25 mouse cellular contexts compared by ENCODE assay signal in genomic region chr12:71150167-71150566, GRCm38 (mm10). TPM values are rescaled to one million over a fixed set of nuclear protein-coding genes. Genes with fewer than 3 reads are reported as not detected.
DNase-seq lines count a peak whose midpoint lies in the region; ATAC-seq and TF ChIP-seq lines count a peak whose summit lies in the region.
"Had no signal": no experiment of that assay in that cellular context is flagged by ENCODE, and none has a peak within 500 bp of the region (broad histone marks: within the 10 kb centered on the region; RNA-seq: fewer than 3 reads in every experiment).

No protein-coding gene starts in this region.

- no peak overlapping the region for H3K4me3 ChIP-seq in MEL (ENCODE audit: control insufficient read depth in 1 of 2, insufficient read depth in 1 of 2, low read depth in 2 of 2, low read length in 2 of 2)
- H3K4me3 ChIP-seq in liver, embryonic 13.5 days (replicated peaks), result no peak overlapping the region
- H3K4me3 ChIP-seq in liver, postnatal 0 days (ENCODE audit: low read depth, low read length), result no peak overlapping the region
- H3K4me3 ChIP-seq: embryonic facial prominence, embryonic 10.5 days; forebrain, embryonic 10.5 days; gastrocnemius, adult 2 months; heart, embryonic 10.5 days; heart, embryonic 15.5 days; hindbrain, embryonic 13.5 days had no signal

- no peak for TF ChIP-seq CTCF in MEL (IDR thresholded peaks at IDR 0.05 in 2 of 3, conservative IDR thresholded peaks at IDR 0.05 in 1 of 3; ENCODE audit: control insufficient read depth in 1 of 3, insufficient read depth in 1 of 3, low read depth in 2 of 3, low read length in 3 of 3, poor library complexity in 1 of 3, severe bottlenecking in 1 of 3)
- no peak for TF ChIP-seq CTCF in liver, postnatal 0 days (IDR thresholded peaks at IDR 0.05; ENCODE audit: low read depth)

- H3K27ac ChIP-seq in MEL (ENCODE audit: control insufficient read depth, low read depth, low read length), result no peak overlapping the region
- no peak overlapping the region for H3K27ac ChIP-seq in liver, embryonic 13.5 days
- H3K27ac ChIP-seq in liver, postnatal 0 days (ENCODE audit: low read depth), result no peak overlapping the region
- H3K27ac ChIP-seq: embryonic facial prominence, embryonic 10.5 days; forebrain, embryonic 10.5 days; gastrocnemius, adult 2 months; heart, embryonic 10.5 days; heart, embryonic 15.5 days; hindbrain, embryonic 13.5 days had no signal

- no peak for TF ChIP-seq POLR2A in MEL (IDR thresholded peaks at IDR 0.05; ENCODE audit: control insufficient read depth in 1 of 2, insufficient read depth in 1 of 2, low read depth in 1 of 2, low read length in 2 of 2, poor library complexity in 1 of 2)

- no peaks in the 10 kb centered on the region for H3K79me2 ChIP-seq in MEL (ENCODE audit: control insufficient read depth, insufficient read depth, low read length, poor library complexity)

- 27% methylated on average over 8 of the region's 8 CpGs for WGBS in liver, embryonic 13.5 days (ENCODE audit: insufficient replicate concordance)
- WGBS in liver, postnatal 0 days (ENCODE audit: insufficient replicate concordance), result 71% methylated on average over 8 of the region's 8 CpGs

- H3K4me1 ChIP-seq in MEL (ENCODE audit: control insufficient read depth in 1 of 2, insufficient read depth in 2 of 2, low read length in 2 of 2), result peaks cover 0 to 5% of the 10 kb centered on the region in 2 experiments; a peak in 2 of 4 replicates
- no peaks in the 10 kb centered on the region for H3K4me1 ChIP-seq in liver, embryonic 13.5 days (replicated peaks)
- H3K4me1 ChIP-seq in liver, postnatal 0 days (ENCODE audit: insufficient read depth), result no peaks in the 10 kb centered on the region
- H3K4me1 ChIP-seq: embryonic facial prominence, embryonic 10.5 days; forebrain, embryonic 10.5 days; heart, embryonic 10.5 days; heart, embryonic 15.5 days; hindbrain, embryonic 13.5 days had no signal

- peak; percentile 59 for DNase-seq in MEL (ENCODE audit: low read depth, low spot score)
- peak; percentile 22 for DNase-seq in liver, embryonic 13.5 days
- no peak for DNase-seq in liver, postnatal 0 days
- no peak for DNase-seq in right cerebral cortex, postnatal 4 days
- DNase-seq in gastrocnemius, postnatal 14 days, result no peak
- no peak for DNase-seq in kidney, adult 11 months
- no peak for DNase-seq in embryo, embryonic 10.5 days (ENCODE audit: low spot score)
- DNase-seq: cerebellum, adult 11 months; cerebellum, adult 9-10 months; cerebellum, postnatal 25 days; gastrocnemius, adult 2 months; gastrocnemius, postnatal 36 days; heart, adult 11 months; heart, postnatal 14 days had no signal

- intact Hi-C loops in gastrocnemius, postnatal 14 days (cut with DNase I; ENCODE audit: low total_unique reads), result no loop called here

- no peak for TF ChIP-seq RAD21 in MEL (IDR thresholded peaks at IDR 0.05; ENCODE audit: low read depth, low read length)

- no peak overlapping the region for H3K9ac ChIP-seq in MEL (ENCODE audit: control insufficient read depth, low read depth, low read length, poor library complexity, severe bottlenecking)
- no peak overlapping the region for H3K9ac ChIP-seq in liver, embryonic 13.5 days
- no peak overlapping the region for H3K9ac ChIP-seq in liver, postnatal 0 days (replicated peaks)
- H3K9ac ChIP-seq: heart, embryonic 15.5 days; hindbrain, embryonic 13.5 days had no signal

- peak; percentile 30 to 31; a peak in 3 of 4 replicates for TF ChIP-seq EP300 in MEL (IDR thresholded peaks at IDR 0.05; ENCODE audit: low read depth in 1 of 2, low read length in 2 of 2)
- TF ChIP-seq EP300 in liver, postnatal 0 days (IDR thresholded peaks at IDR 0.05; ENCODE audit: low read depth), result no peak

- ATAC-seq in erythroblast, adult 5-6 weeks (replicated peaks; ENCODE audit: low FRiP score, poor library complexity, severe bottlenecking), result peak; percentile 59; the same call in 1 of the 2 replicates
- ATAC-seq in liver, embryonic 13.5 days (ENCODE audit: low read depth), result peak; percentile 81; the same call in 1 of the 2 replicates
- ATAC-seq in liver, postnatal 0 days, result 0 out of 2 replicates have a peak, but pooled peaks have one; percentile 54
- ATAC-seq: forebrain, embryonic 14.5 days had no signal

- peaks cover 2 to 7% of the 10 kb centered on the region in 2 experiments for H3K36me3 ChIP-seq in MEL (ENCODE audit: control insufficient read depth in 1 of 2, insufficient read depth in 2 of 2, low read length in 2 of 2)
- H3K36me3 ChIP-seq in liver, embryonic 13.5 days, result peaks cover 50% of the 10 kb centered on the region
- H3K36me3 ChIP-seq in liver, postnatal 0 days (replicated peaks; ENCODE audit: insufficient read depth, low read length), result peaks cover 57% of the 10 kb centered on the region

- no peaks in the 10 kb centered on the region for H3K9me3 ChIP-seq in MEL (replicated peaks; ENCODE audit: insufficient read depth, low read length)
- no peaks in the 10 kb centered on the region for H3K9me3 ChIP-seq in liver, embryonic 13.5 days (replicated peaks)
- no peaks in the 10 kb centered on the region for H3K9me3 ChIP-seq in liver, postnatal 0 days (ENCODE audit: low read length)
- H3K9me3 ChIP-seq: embryonic facial prominence, embryonic 10.5 days; forebrain, embryonic 10.5 days; heart, embryonic 10.5 days; heart, embryonic 15.5 days; hindbrain, embryonic 13.5 days had no signal

- H3K27me3 ChIP-seq in MEL (ENCODE audit: control insufficient read depth in 1 of 2, insufficient read depth in 2 of 2, low read length in 2 of 2), result no peaks in the 10 kb centered on the region
- H3K27me3 ChIP-seq in liver, embryonic 13.5 days, result no peaks in the 10 kb centered on the region
- H3K27me3 ChIP-seq in liver, postnatal 0 days (ENCODE audit: insufficient read depth, low read length), result no peaks in the 10 kb centered on the region
- H3K27me3 ChIP-seq: heart, embryonic 15.5 days; hindbrain, embryonic 13.5 days had no signal

- no peak overlapping the region for H3K4me2 ChIP-seq in liver, embryonic 13.5 days
- no peak overlapping the region for H3K4me2 ChIP-seq in liver, postnatal 0 days (ENCODE audit: low read depth, low read length)
- H3K4me2 ChIP-seq: heart, embryonic 15.5 days; hindbrain, embryonic 13.5 days had no signal

TF ChIP-seq in MEL, 35 proteins besides CTCF, POLR2A, EP300 and RAD21:
- no peak for TF ChIP-seq ZMIZ1 (IDR thresholded peaks at IDR 0.05; ENCODE audit: low read depth, low read length)
- TF ChIP-seq GATA1 (IDR thresholded peaks at IDR 0.05; ENCODE audit: low read depth, low read length), result 0 out of 2 replicates have a peak, but pooled peaks have one; percentile 14
- TF ChIP-seq MYC (IDR thresholded peaks at IDR 0.05; ENCODE audit: low read depth, low read length), result 0 out of 2 replicates have a peak, but pooled peaks have one; percentile 25
- TF ChIP-seq KAT2A (conservative IDR thresholded peaks at IDR 0.05; ENCODE audit: low read depth, low read length), result no peak
- TF ChIP-seq ETS1 (IDR thresholded peaks at IDR 0.05; ENCODE audit: low read depth, low read length), result 0 out of 2 replicates have a peak, but pooled peaks have one; percentile 15

RNA-seq across cellular contexts. Expression of gene 2700049A03Rik, which starts 13.5 kb away (rescaled TPM):
- 5.8 and 6.6 TPM in 2 replicates for total RNA-seq in MEL (2012; rRNA removed)
- polyA plus RNA-seq in MEL (2012; ENCODE audit: insufficient read depth in 1 of 2, insufficient read length in 2 of 2, low read depth in 1 of 2, low replicate concordance in 2 of 2, missing spikeins in 1 of 2), result 1 to 10 TPM in 1 of 2 experiments, not detected in 1; 7.2 TPM
- 5.8 and 12.3 TPM in 2 replicates for total RNA-seq in erythroblast, adult 5-6 weeks (2015; ENCODE audit: low replicate concordance)
- 15.4 and 17.7 TPM in 2 replicates for total RNA-seq in erythroblast, adult 5-6 weeks (2017; ENCODE audit: low replicate concordance)
- 5.0 and 5.3 TPM in 2 replicates for polyA plus RNA-seq in liver, embryonic 13.5 days (2015; fragmentation: Nextera tagmentation; extraction: Ambion mirVana)
- 2.2 and 2.4 TPM in 2 replicates for polyA plus RNA-seq in liver, postnatal 0 days (2015; fragmentation: Nextera tagmentation; extraction: Ambion mirVana)
- 1 to 10 TPM; 2.6 to 2.8 TPM for total RNA-seq in gastrocnemius, postnatal 14 days (2021)

RNA-seq across cellular contexts. Expression of gene Timm9, which starts 13.7 kb away (rescaled TPM):
- total RNA-seq in MEL (2012; rRNA removed), result 131 and 147 TPM in 2 replicates
- 10 to 100 TPM in 1 of 2 experiments, not detected in 1; 68.4 TPM for polyA plus RNA-seq in MEL (2012; ENCODE audit: insufficient read depth in 1 of 2, insufficient read length in 2 of 2, low read depth in 1 of 2, low replicate concordance in 2 of 2, missing spikeins in 1 of 2)
- total RNA-seq in erythroblast, adult 5-6 weeks (2015; ENCODE audit: low replicate concordance), result 17.9 and 18.8 TPM in 2 replicates
- 0.34 and 0.56 TPM in 2 replicates for total RNA-seq in erythroblast, adult 5-6 weeks (2017; ENCODE audit: low replicate concordance)
- 65.8 and 74.5 TPM in 2 replicates for polyA plus RNA-seq in liver, embryonic 13.5 days (2015; fragmentation: Nextera tagmentation; extraction: Ambion mirVana)
- 58.2 and 61.9 TPM in 2 replicates for polyA plus RNA-seq in liver, postnatal 0 days (2015; fragmentation: Nextera tagmentation; extraction: Ambion mirVana)
- total RNA-seq in gastrocnemius, postnatal 14 days (2021), result 10 to 100 TPM; 22.4 to 30.0 TPM

RNA-seq across cellular contexts. Expression of gene Tomm20l, which starts 38.9 kb away (rescaled TPM):
- not detected in 2 replicates for total RNA-seq in MEL (2012; rRNA removed)
- under 1 TPM in 1 of 2 experiments, not detected in 1; 0.29 TPM for polyA plus RNA-seq in MEL (2012; ENCODE audit: insufficient read depth in 1 of 2, insufficient read length in 2 of 2, low read depth in 1 of 2, low replicate concordance in 2 of 2, missing spikeins in 1 of 2)
- total RNA-seq in erythroblast, adult 5-6 weeks (2015; ENCODE audit: low replicate concordance), result not detected in 2 replicates
- not detected in 2 replicates for total RNA-seq in erythroblast, adult 5-6 weeks (2017; ENCODE audit: low replicate concordance)
- not detected in 2 replicates for polyA plus RNA-seq in liver, embryonic 13.5 days (2015; fragmentation: Nextera tagmentation; extraction: Ambion mirVana)
- not detected in 2 replicates for polyA plus RNA-seq in liver, postnatal 0 days (2015; fragmentation: Nextera tagmentation; extraction: Ambion mirVana)
- total RNA-seq in gastrocnemius, postnatal 14 days (2021), result not detected
- total RNA-seq: ES-E14; gastrocnemius, adult 2 months; gastrocnemius, postnatal 36 days; hematopoietic stem cell, adult 5-6 weeks had no signal
- polyA plus RNA-seq: brain, embryonic 14.5 days; erythroblast, embryonic 14.5 days; forebrain, embryonic 10.5 days; forebrain, embryonic 14.5 days; hindbrain, embryonic 13.5 days had no signal

Comparison
In these comparisons a context has a peak if more than half of its experiments do, and no peak if none do; other contexts are left out.
1. DNase-seq: peak in MEL (single experiment) and liver, embryonic 13.5 days (single experiment); none in liver, postnatal 0 days (single experiment), right cerebral cortex, postnatal 4 days (single experiment), gastrocnemius, postnatal 14 days (single experiment), kidney, adult 11 months (single experiment) and embryo, embryonic 10.5 days (single experiment).
2. Peak in every context shown above with its lines, with median percentiles within 50 percentile points of each other: ATAC-seq.